Mouse (Mus musculus) common myeloid progenitor, adult 5-6 weeks (primary cell): Measurements from ENCODE around the gene Tenm4. TPM values are rescaled to one million over a fixed set of nuclear protein-coding genes. Genes with fewer than 3 reads are reported as not detected.

Experiments used
- ATAC-seq: replicated peaks from 2 replicates; pipeline ENCODE4 v1.8.0; 2016; ENCODE audit warnings: low read depth, mild to moderate bottlenecking, moderate TSS enrichment, inconsistent platforms; ENCODE audit not compliant: poor library complexity, severe bottlenecking
- total RNA-seq: library from RNA; stranded (forward); fragments of 200-1000, 187-1606 nt; gene quantifications from 2 replicates; pipeline ENCODE4 v1.2.3, GENCODE M21; 2017

The Tenm4 gene
- total RNA-seq, 1 experiment from 2014 or later, result not detected

DNA sequence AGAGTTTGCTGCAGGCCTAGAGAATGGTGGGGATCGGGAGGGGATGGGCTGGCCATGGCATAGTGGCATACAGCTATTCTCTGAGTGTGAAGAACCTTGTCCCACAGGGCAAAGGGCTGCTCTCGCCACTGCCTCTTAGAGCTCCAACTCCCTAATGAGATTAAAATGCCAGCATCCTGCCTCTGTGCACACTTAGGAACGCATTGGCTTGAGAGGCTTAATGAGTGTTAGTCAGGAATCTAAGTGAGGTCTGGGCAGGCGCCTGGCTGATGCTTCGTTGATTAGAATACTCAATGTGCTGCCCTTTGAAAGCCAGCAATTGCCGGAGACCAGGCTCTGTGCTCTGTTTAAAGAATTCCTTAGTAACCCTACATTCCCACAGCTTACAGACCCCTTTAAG is 334.5 kb downstream of the Tenm4 start:
- ATAC-seq, result no peak

GRCm38 (mm10) chr7:96507046-96507445 is 336.0 kb downstream of the Tenm4 start:
- ATAC-seq, result no peak

DNA sequence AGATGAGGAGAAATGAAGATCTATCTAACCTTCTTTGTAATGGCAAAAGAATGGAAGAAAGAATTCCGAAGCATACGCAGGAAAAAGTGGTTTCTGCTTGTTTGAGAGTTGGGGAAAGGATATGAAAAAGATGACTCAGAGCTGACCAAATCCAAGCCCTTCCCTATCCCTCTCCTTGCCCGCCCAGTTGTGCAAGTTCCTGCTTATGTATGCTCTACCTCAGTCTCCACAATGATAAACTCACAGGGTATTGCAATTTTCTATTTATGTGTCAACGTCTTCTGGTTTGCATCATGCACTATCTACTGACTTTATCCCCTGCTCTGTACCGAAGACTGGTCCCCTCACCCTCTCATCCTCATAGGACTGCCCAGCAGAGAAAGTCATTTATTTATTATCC is 339.4 kb downstream of the Tenm4 start:
- no peak for ATAC-seq

DNA sequence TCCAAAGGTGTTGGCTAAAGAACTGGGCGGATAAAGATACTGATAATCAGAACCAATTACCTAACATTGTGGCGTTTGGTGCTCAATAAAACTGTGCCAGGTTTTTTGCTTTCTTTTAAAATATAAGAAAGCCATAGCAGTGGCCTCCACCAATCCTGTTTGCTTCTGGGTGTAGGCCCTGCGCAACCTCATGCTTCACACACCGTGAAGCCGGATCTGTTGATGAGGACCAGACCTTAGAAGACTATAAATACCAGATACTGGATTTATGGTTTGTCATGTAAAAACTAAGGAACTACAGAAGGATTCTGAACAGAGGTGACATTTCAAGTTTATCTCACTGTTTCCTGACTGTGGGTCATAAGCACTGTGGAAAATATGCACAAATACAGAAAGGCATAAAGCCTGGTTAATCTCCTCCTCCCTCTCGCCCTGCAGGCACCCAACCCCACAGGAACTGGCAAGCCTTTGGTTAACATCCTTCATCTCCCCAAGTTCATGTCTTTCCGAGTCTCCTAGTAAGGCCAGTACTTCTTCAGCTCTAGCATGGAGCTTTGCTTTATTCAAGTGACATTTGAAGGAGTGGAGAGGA is 340.1 kb downstream of the Tenm4 start:
- ATAC-seq, result no peak

DNA sequence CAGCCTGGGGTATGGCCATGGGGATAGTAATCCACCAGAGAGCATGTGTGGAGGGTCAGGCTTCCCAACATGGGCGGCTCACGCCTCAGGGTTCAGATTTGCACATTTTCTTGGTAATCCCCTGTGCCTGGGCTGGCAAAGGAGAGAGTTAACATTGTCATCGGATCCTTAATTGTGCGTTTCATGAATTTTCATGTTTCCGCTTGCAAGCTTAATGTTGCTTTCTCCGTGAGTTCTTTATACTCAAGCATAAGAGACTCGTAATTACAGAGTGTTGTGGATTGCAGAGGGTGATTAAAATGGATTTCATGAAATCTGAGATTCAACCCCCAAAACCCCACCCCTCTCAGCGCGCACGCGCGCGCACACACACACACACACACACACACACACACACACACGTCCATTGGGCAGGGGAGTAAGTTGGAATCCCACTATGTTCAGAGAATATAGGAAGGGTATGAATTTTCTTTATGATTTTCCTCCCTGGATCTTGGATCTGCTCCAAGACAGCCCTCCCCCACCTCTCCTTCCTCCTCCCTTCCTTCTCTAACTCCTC is 341.0 kb downstream of the Tenm4 start:
- no peak for ATAC-seq

- ATAC-seq, result peak; percentile 93
These were observed 348.2 kb downstream of the Tenm4 start for GRCm38 (mm10) chr7:96519216-96519615.

DNA sequence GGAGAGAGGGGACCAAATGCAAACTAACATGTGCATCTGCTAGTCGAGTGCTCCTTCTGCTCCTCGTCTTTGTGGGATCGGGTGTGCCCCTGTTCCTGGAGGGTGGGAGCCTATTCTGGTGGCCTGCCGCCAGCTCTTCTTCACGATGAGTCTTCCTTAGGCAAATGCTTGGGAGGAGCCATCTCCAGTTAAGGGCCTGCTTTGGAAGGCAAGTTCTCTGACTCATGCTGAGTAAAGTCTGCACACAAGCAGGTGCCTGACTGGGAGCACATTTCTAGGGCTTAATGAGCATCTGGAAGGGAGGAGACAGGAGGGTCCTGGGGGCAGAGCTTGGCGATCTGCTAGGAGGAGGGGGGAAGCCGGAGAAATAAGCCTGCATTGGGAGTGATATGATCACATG is 350.9 kb downstream of the Tenm4 start:
- no peak for ATAC-seq

DNA sequence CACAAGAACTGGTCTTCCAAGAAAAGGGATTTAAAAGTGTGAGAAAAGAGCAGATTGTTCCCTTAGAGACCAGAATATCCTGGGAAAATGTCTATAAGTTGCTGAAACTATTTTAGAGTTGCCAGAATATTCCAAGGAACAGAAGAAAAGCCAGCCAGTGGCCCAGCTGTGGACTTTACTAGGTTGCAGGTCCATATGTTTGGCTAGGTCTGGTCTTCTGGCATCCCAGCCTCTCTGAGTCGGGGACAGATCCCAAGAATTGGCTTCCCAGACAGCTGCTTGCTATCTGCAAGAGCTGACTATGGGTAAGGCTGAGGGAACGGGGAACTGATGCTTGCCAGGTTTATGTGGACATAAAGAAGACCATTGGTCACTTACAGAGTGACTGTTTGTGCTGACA is 352.6 kb downstream of the Tenm4 start:
- no peak for ATAC-seq

GRCm38 (mm10) chr7:96524486-96525205 is 353.6 kb downstream of the Tenm4 start:
- ATAC-seq, result no peak

- no peak for ATAC-seq
These were observed 354.3 kb downstream of the Tenm4 start for GRCm38 (mm10) chr7:96525344-96525743.

- no peak for ATAC-seq
These were observed 359.8 kb downstream of the Tenm4 start for GRCm38 (mm10) chr7:96530571-96531426.

DNA sequence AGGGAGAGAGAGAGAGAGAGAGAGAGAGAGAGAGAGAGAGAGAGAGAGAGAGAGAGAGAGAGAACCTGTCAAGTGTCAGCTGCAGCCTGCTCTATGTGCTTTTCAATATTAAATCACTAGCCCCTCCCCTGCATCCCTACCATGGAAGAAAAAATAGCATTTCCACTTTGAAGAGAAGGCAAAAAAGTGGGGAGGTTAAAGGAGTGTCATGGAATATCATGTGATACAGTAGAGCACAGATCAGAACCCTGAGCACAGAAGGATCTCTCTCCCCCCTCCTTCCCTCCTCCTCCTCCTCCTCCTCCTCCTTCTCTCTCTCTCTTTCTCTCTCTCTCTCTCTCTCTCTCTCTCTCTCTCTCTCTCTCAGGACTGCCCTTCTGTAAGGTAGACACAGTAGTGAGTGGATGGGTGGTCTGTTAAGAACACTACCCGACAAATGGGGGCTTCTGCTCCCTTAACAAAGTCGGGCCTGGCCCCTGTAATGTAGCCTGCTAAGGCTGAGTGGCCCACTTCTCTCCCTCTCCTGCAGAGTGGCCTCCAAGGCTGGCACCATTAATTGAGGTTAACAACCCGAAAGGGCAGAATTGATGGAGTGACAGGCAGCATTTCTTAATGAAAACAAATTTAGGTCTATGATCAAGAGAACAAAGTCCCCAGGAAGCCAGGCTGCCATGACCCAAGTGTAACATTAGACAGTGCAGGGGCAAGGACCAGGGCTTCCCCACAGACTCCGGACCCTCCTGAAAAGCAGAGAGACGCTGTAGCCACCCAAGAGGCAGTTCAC is 361.1 kb downstream of the Tenm4 start:
- no peak for ATAC-seq

DNA sequence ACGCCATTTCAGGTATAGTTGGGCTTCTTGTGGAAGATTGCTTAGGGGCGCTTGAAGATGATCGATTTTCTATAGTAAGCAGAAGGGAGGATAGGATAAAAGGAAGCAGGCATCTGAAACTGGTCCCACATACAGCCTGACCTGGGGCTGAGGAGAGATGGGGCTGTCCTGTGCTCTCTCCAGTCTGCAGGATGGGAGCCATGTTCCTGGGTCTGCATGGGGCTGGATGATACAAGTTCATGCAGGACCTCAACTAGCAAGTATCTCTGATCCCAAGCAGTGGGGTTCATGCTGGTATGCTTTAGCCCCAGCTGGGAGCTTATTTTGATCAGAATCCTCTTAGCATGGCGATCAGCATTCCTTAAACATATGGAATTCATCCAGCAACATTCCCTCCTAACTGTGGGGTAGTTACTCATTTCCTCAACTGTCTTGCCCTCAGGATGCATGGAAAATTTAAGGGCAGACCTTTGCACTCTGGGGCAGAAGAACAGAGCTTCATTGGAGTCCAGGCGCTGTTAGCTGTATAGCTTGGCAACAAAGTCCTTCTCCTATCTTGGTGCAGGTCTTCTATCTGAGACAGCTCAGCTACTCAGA is 361.9 kb downstream of the Tenm4 start:
- no peak for ATAC-seq

GRCm38 (mm10) chr7:96536313-96536880 is 365.4 kb downstream of the Tenm4 start:
- no peak for ATAC-seq

DNA sequence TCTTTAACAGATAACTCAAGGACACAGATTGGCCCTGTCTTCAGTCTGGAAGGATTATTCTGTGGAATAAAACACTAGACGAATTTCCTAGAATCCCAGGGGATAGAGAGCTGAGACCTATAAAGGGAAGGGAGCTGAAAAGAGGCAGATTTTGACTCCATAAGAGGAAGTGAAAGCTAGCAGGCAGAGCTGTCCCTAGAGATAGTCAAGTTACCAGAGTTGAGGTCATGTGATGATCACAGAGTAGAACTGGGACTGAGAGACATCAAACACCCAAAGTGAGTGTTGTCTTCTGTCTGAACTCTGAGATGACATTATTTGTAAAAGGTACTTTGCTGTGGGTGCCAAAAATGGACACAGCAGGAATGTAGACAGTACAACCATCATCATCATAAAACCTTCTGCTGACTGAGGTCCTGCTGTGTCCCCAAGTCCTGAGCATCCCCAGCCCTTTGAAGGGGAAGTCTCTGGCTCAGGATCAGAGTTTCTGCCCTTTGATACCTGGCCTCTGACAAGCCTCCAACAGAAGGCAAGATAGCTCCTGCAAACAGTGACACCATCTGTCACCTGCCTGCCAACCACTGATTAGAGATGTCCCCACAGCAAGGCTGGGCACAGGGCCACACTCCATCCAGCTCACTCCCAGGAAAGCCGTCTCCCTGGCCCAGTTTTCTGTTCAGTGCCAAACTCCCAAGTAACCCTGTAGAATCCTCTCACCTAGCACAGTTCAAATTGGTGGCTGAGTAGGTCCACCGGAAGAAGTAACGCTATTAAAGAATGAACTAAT is 368.4 kb downstream of the Tenm4 start:
- ATAC-seq, result 0 out of 2 replicates have a peak, but pooled peaks have one; percentile 36

- no peak for ATAC-seq
These were observed 369.5 kb downstream of the Tenm4 start for GRCm38 (mm10) chr7:96540458-96541096.

DNA sequence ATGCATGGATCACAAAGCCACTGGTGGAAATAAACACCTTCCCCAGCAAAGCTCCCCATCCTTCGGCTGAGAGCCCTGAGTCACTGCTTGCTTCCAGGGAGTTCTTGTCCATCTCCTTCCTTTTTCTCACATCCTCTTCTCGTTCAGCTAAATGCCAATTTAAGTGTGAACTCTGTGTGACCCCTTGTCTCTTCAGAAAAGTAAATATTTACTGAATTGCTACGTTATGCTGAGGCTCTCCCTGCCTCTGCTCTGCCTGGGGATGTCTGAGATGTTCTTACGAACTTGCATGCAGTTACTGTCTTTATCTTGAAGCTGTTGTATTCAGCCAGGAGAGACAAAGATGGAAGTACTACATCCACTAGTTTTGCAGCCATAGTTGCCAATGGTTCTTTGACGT is 374.9 kb downstream of the Tenm4 start:
- ATAC-seq, result no peak

- ATAC-seq, result no peak
These were observed 380.8 kb downstream of the Tenm4 start for GRCm38 (mm10) chr7:96551809-96552208.
